Mouse (Mus musculus): ENCODE data around the gene Filip1. TPM values are rescaled to one million over a fixed set of nuclear protein-coding genes. Genes with fewer than 3 reads are reported as not detected.

Filip1 gene
- total and polyA plus RNA-seq, 3 experiments: 0.71 to 1.5 (median 1.3) TPM

- TF ChIP-seq RCOR1 (conservative IDR thresholded peaks at IDR 0.05; ENCODE audit: low read depth, low read length) (no peak), RAD21 (IDR thresholded peaks at IDR 0.05; ENCODE audit: low read depth, low read length) (no peak), KAT2A (IDR thresholded peaks at IDR 0.05; ENCODE audit: insufficient replicate concordance, low read length) (no peak), TCF12 (IDR thresholded peaks at IDR 0.05; ENCODE audit: low read depth, low read length) (no peak), IRF4 (IDR thresholded peaks at IDR 0.05; ENCODE audit: low read depth, low read length) (no peak), MEF2A (IDR thresholded peaks at IDR 0.05; ENCODE audit: borderline replicate concordance, low read depth, low read length) (no peak), ELF1 (IDR thresholded peaks at IDR 0.05; ENCODE audit: low read depth, low read length) (no peak), USF1 (IDR thresholded peaks at IDR 0.05; ENCODE audit: low read depth, low read length) (no peak), JUND (conservative IDR thresholded peaks at IDR 0.05; ENCODE audit: low read depth, low read length) (no peak), USF2 (conservative IDR thresholded peaks at IDR 0.05; ENCODE audit: low read depth, low read length) (no peak), MAFK (IDR thresholded peaks at IDR 0.05; ENCODE audit: insufficient replicate concordance, low read length) (no peak), CHD1 (IDR thresholded peaks at IDR 0.05; ENCODE audit: low read depth, low read length) (no peak), ZC3H11A (IDR thresholded peaks at IDR 0.05; ENCODE audit: low read depth, low read length) (no peak), SMC3 (IDR thresholded peaks at IDR 0.05; ENCODE audit: low read depth, low read length) (no peak)
- H3K4me3 ChIP-seq (replicated peaks in 1 of 3; ENCODE audit: low read depth in 2 of 3, low read length in 2 of 3, poor library complexity in 1 of 3): no peak overlapping the region
- H3K36me3 ChIP-seq (replicated peaks in 1 of 2; ENCODE audit: control insufficient read depth in 1 of 2, insufficient read depth in 1 of 2, low read length in 1 of 2): no peaks in the 10 kb centered on the region
- DNase-seq (ENCODE audit: extremely low read depth): no peak
- no peaks in the 10 kb centered on the region for H3K79me2 ChIP-seq (replicated peaks; ENCODE audit: control insufficient read depth, extremely low read depth, insufficient read depth, poor library complexity, severe bottlenecking)
- no peak overlapping the region for H3K4me2 ChIP-seq (ENCODE audit: insufficient read depth, low read depth, poor library complexity, severe bottlenecking)
- no peaks in the 10 kb centered on the region for H3K9me3 ChIP-seq (replicated peaks; ENCODE audit: low read length)
- H3K9ac ChIP-seq (ENCODE audit: insufficient read depth, low read depth): no peak overlapping the region
- dilution Hi-C loops (cut with MboI; ENCODE audit: extremely low pct_ligation_motif_present, extremely low pct_unique_long_range_greater_than_20kb, low sequenced_read_pairs) (no loop called here), in situ Hi-C loops (cut with MboI; ENCODE audit: low pct_ligation_motif_present, low pct_unique_long_range_greater_than_20kb, low sequenced_read_pairs) (no loop called here)
- H3K27me3 ChIP-seq (replicated peaks): no peaks in the 10 kb centered on the region
- H3K4me1 ChIP-seq (ENCODE audit: control insufficient read depth in 1 of 2, insufficient read depth in 2 of 2): no peaks in the 10 kb centered on the region
- H3K27ac ChIP-seq (ENCODE audit: insufficient read depth, low read depth): no peak overlapping the region
These were observed 188.8 kb downstream of the Filip1 start for GRCm38 (mm10) chr9:79823856-79824255.

- no peaks in the 10 kb centered on the region for H3K36me3 ChIP-seq (replicated peaks in 1 of 2; ENCODE audit: control insufficient read depth in 1 of 2, insufficient read depth in 1 of 2, low read length in 1 of 2)
- no peak overlapping the region for H3K4me3 ChIP-seq (replicated peaks in 1 of 3; ENCODE audit: low read depth in 2 of 3, low read length in 2 of 3, poor library complexity in 1 of 3)
- TF ChIP-seq USF1 (IDR thresholded peaks at IDR 0.05; ENCODE audit: low read depth, low read length) (no peak), E2F4 (IDR thresholded peaks at IDR 0.05; ENCODE audit: insufficient replicate concordance, low read depth, low read length) (no peak), TBP (conservative IDR thresholded peaks at IDR 0.05; ENCODE audit: low read depth, low read length) (no peak), CTCF (conservative IDR thresholded peaks at IDR 0.05 in 1 of 2, IDR thresholded peaks at IDR 0.05 in 1 of 2; ENCODE audit: low read depth in 2 of 2, low read length in 2 of 2) (no peak), TCF12 (IDR thresholded peaks at IDR 0.05; ENCODE audit: low read depth, low read length) (no peak), POLR2A (IDR thresholded peaks at IDR 0.05; ENCODE audit: low read depth, low read length) (no peak), MYC (IDR thresholded peaks at IDR 0.05; ENCODE audit: low read depth, low read length) (no peak), MAX (IDR thresholded peaks at IDR 0.05; ENCODE audit: low read length) (no peak), SMC3 (IDR thresholded peaks at IDR 0.05; ENCODE audit: low read depth, low read length) (no peak), NELFE (IDR thresholded peaks at IDR 0.05; ENCODE audit: low read depth, low read length) (no peak), JUND (conservative IDR thresholded peaks at IDR 0.05; ENCODE audit: low read depth, low read length) (no peak), BHLHE40 (IDR thresholded peaks at IDR 0.05; ENCODE audit: low read depth, low read length) (no peak), ZC3H11A (IDR thresholded peaks at IDR 0.05; ENCODE audit: low read depth, low read length) (no peak), UBTF (IDR thresholded peaks at IDR 0.05; ENCODE audit: low read depth, low read length) (no peak), ETS1 (conservative IDR thresholded peaks at IDR 0.05; ENCODE audit: low read depth, low read length) (no peak)
- H3K4me2 ChIP-seq (ENCODE audit: insufficient read depth, low read depth, poor library complexity, severe bottlenecking): no peak overlapping the region
- no peak overlapping the region for H3K9ac ChIP-seq (ENCODE audit: insufficient read depth, low read depth)
- no peaks in the 10 kb centered on the region for H3K9me3 ChIP-seq (replicated peaks; ENCODE audit: low read length)
- no peak overlapping the region for H3K27ac ChIP-seq (ENCODE audit: insufficient read depth, low read depth)
- dilution Hi-C loops (cut with MboI; ENCODE audit: extremely low pct_ligation_motif_present, extremely low pct_unique_long_range_greater_than_20kb, low sequenced_read_pairs): no loop called here
- H3K79me2 ChIP-seq (replicated peaks; ENCODE audit: control insufficient read depth, extremely low read depth, insufficient read depth, poor library complexity, severe bottlenecking): no peaks in the 10 kb centered on the region
- H3K4me1 ChIP-seq (ENCODE audit: control insufficient read depth in 1 of 2, insufficient read depth in 2 of 2): no peaks in the 10 kb centered on the region
- DNase-seq (ENCODE audit: extremely low read depth): no peak
- in situ Hi-C loops (cut with MboI; ENCODE audit: low pct_ligation_motif_present, low pct_unique_long_range_greater_than_20kb, low sequenced_read_pairs): no loop called here
- no peaks in the 10 kb centered on the region for H3K27me3 ChIP-seq (replicated peaks)
These were observed 189.2 kb downstream of the Filip1 start for GRCm38 (mm10) chr9:79823438-79823837.

All from CH12.LX (cell line).